Mouse (Mus musculus) megakaryocyte, adult 5-6 weeks (primary cell): Measurements from ENCODE around the gene Map2k7. TPM values are rescaled to one million over a fixed set of nuclear protein-coding genes. Genes with fewer than 3 reads are reported as not detected.

Experiments
- ATAC-seq: 2 replicates; pipeline ENCODE4 v1.8.0; 2016; ENCODE audit warnings: mild to moderate bottlenecking, inconsistent platforms; ENCODE audit not compliant: poor library complexity, severe bottlenecking
- total RNA-seq, 2 experiments: library from RNA; stranded (forward) in 1 of 2; stranded (reverse) in 1 of 2; fragments of 153-499, 151-499 nt in 1 of 2; fragments of 221-1000, 200-1000 nt in 1 of 2; gene quantifications; 2 replicates each; pipeline versions ENCODE4 v1.2.3 to v1.2.4; 2015 to 2017

Map2k7 gene
- total RNA-seq, 2 experiments from 2014 or later: 24.6 to 27.1 TPM

DNA sequence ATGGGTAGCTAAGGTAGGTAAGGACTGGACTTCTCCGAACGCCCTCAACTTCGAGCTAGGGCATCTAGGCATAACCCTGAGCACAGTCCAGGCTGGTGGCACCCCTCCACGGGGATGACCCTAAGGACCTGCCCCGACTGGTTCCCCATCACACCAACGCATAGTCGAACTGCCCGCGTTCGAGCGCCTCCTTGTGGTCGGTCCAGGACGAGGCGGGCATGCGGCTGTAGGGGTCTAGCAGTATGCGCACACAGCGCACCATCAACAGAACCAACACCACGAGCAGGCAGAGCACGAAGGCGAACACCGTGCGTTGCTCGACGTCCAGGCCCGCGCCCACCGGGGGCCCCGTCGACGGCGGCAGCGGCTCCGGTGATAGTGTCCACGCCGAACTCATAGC lies 19.7 kb downstream of the Map2k7 start:
- peak; percentile 75 for ATAC-seq

DNA sequence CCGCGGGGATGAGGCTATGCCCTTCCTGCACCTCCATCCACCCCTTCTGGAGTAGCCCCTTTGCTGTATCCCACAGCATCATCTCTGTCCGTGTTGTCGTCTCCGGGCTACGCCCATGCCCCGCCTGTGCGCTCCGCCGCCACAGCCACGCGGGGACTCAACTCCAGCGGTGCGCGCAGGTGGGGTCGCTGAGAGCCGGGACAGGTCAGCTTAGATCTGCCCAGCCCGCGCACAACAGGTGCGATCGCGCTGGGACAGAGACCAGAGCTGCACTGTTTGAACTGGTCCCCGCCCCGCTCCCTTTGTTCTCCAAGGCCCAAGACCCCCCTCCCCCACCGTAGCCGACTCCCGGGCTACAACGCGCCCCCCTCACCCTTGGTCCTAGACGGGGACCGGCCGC lies 20.1 kb downstream of the Map2k7 start:
- peak; percentile 13; the same call in 1 of the 2 replicates for ATAC-seq

DNA sequence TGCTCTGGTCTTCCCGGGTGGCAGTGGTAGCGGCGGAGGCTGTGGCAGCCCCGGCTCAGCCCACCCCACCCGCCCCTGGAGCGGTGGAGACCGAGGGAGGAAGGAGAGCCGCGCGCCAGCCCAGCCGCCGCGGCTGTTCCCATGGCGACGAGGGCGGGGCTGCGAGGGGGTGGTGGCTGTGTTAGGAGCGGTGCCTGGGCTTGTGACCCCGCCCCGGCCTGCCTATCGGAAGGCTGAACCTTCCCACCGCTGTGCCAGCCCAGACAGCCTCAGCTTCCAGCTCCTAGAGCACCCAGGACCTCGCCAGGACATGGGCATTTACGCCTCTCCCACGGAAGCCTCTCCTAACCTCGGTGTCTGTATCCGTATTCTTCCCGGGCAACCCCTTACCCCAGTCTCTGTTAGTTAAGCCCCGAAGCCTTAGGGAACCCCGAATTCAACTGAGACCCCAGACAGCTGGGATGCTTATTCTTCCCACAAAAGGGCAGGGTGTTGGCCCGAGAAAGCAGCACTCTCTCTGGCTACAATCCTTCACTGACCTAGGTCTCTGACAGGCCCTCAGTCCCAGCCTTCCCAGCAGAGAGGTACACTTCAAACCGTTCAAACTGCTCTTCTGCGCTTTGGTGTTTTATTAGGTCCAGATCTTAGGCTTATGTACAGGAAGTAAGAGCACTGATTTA lies 20.7 kb downstream of the Map2k7 start, which contains the start of gene Ctxn1:
TSS of gene Ctxn1 (minus strand) at position 150 of the 680 bp plus-strand sequence.
- peak; percentile 94 for ATAC-seq

DNA sequence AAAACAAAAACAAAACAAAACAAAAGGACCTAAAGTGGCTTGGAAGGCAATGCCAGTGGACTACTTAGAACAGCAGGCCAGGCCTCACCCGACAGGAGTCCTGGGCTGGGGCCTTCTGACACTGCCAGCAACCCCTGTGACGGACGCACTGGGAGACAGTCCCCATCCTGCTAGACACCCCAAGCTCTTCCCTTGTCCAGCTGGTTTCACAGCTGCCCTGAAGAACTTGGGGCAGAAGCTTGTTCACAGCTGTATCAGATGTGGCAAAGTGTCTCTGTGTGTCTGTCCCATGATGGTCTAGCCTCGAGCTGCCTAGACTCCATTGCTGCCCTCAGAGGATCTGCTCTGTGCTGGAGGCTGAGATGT lies 21.2 kb downstream of the Map2k7 start:
- no peak for ATAC-seq

DNA sequence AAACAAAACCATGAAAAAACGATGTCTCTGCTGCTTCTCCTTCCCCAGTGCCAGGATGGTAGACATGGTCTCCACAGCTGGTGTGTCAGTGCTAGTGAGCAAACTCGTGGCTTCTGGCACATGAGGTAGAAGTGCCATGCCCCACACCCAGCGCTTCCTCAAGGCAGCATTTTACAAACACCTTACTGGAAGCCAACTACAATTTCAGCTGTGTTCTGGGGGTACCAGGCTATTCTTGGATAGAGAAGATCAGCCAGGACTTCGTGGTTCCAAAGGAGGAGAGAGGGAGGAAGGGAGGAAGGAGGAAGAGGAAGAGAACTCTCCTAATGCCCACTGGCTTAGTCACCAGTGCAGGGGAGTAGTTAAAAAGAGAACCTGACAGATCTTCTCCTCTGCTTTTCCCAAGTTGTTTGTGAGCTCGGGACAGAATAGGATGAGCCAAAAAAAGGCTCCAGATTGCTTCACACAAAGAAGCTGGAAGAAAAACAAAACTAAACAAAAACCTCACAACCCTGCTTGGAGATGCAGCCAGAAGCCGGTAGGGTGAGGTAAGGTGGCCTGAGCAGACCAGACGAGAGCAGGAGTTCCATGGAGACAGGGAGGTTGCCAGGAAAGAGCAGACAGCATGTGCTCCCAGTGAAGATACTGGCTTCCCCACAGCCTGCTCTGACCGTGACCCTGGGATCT lies 24.7 kb downstream of the Map2k7 start:
- no peak for ATAC-seq

DNA sequence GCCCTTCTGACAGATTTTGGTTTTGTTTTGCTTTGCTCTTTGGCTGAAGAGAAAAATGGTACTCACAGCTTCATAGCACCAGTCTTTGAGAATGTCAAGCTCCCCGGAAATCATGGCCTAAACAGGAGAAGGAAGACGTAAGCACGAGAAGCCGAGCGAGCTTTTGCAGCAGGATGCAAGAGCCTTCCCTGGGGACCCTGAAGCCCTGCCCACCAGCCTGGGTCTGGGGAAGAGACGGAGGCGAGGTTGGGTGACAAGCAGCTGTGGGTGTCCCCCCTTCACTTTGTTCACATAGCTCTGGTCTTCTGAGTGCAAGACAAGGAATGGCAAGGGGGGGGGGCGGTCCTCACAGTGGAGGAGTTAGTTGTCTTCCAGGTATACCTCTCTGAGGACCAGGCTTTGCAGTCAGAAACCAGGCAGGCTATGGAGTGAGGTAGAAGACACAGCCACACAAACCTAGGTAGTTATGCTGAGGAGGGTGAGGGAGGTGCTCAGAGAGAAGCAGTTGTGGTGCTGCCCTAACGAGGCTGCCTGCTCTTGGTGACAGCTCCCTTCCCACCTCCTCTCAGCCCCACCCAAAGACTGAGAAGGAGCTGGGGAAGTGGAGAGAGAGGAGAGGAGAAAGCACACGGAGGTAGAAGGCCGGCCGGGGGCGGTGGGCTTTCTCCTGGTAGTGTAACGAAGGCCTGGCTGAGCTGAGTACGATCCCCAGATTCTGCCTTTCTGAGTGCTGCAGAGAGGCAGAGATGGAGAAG lies 26.8 kb downstream of the Map2k7 start:
- ATAC-seq: no peak

DNA sequence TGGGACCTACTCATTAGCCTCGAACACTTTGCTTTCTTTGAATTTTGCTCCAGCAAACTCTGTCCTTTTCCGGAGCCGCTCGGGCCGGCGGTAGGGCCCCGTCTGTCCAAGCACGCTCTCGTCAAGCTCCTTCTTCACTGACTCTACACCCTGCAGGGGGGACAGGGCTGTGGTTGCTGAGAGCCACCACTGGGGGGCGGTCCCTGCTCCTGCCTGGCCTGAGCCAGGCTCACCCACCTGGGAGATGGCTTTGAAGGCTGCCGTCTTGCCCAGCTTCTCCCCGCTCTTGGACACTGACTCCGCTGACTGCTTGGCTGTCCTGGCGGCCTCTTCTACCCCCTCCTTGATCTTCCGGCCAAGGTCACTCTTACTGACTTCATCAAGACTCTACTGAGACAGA lies 29.1 kb downstream of the Map2k7 start:
- peak; percentile 71 for ATAC-seq

DNA sequence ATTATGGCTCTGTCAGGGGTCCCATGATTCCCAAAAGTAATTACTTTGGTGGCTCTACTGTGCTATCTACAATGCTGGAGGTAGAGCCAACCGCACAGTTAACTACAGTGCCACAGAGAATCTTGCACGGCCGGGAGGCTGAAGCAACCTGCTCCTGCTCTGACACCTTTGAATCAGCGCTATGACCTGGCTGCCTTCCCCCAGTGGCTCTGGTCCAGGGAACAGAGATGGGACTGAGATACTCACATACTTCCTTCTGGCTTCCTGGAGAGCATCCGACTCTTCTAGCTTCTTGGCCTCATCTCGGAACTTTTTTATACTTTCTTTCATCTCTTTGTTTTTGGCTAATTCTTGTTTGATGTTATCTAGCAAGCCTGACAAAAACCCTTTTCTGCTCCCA lies 31.1 kb downstream of the Map2k7 start:
- no peak for ATAC-seq

DNA sequence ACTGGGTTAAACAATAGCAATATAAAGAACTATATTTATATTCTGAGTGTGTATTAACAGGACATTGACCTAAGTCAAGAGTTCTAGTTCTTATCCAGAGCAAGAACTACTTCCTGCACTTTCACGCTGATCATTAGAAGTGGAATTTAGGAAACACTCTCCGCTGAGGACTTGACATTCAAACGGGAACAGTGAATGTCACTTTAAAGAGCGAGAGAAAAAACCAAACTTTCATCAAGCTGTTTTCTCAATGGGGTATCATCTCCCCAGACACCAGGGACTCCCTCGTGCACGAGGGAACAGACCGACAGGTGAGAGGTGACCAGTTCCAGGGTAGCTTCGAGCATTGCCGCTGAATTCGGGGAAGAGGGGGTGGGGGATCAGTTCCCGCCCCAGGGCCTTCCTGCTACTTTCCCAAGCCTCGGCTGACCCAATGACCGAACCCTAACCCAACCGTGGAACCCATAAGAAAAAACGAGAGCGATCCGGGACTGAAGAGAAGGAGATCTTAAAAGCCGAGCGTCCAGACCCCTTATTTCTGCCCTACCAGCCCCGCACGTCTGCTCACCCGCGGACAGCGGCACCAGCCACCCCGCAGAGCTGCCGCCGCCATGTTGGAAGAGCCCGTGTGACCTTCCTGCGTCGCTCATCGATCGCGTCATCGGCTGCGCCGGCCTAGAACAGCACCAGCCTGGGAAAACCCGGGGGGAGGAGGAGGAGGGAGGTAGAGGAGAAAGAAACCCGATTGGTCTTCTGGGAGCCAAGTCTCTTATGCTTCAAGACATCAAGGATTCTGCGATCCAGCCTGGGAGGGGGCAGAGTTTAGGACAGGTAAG lies 37.0 kb downstream of the Map2k7 start, which contains the start of gene Timm44:
TSS of gene Timm44 (minus strand) at position 639 of the 836 bp plus-strand sequence.
- ATAC-seq: peak; percentile 100

DNA sequence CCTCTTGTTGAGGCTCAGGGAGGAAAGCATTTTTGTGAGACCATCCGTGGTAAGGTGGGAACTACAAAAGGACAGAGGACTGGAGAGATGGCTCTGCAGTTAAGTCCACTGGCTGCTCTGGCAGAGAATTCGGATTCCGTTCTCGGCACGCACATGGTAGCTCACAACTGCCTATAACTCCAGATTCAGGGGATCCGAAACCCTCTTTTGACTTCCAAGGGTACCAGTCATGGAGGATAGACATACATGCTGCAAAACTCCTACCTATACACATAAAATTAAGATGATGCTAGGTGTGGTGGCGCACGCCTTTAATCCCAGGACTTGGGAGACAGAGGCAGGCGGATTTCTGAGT lies 37.5 kb downstream of the Map2k7 start:
- no peak for ATAC-seq

DNA sequence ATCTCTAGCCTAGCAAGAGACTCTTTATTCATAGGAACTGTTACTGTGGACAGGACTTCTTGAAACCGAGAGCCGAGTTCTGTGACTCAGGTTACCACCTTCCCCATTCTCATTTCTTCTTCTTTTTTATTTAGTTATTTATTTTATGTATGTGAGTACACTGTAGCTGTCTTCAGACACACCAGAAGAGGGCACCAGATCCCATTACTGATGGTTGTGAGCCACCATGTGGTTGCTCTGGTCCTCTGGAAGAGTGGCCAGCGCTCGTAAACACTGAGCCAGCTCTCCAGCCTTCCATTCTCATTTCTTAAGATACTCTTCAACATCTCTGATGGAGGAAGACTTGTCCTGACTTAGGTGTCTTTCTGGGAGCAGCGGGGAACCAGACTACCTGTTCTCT lies 54.2 kb downstream of the Map2k7 start:
- no peak for ATAC-seq

Other genes starting within 250 kb of the Map2k7 start
- gene Cd209f, start 132.9 kb upstream of the Map2k7 start, total RNA-seq (2015): not detected in 2 replicates
- 0.81 TPM in 1 of 2 replicates, not detected in the other for gene Cd209f, start 132.9 kb upstream of the Map2k7 start, total RNA-seq (2017)
- not detected in 2 replicates for gene Cd209g, start 104.6 kb upstream of the Map2k7 start, total RNA-seq (2015)
- gene Cd209g, start 104.6 kb upstream of the Map2k7 start, total RNA-seq (2017): not detected in 2 replicates
- gene Evi5l, start 72.2 kb upstream of the Map2k7 start, total RNA-seq (2015): 3.6 and 4.1 TPM in 2 replicates
- 4.5 and 6.0 TPM in 2 replicates for gene Evi5l, start 72.2 kb upstream of the Map2k7 start, total RNA-seq (2017)
- gene Prr36, start 21.3 kb upstream of the Map2k7 start, total RNA-seq (2015): 0.09 and 0.14 TPM in 2 replicates
- not detected in 2 replicates for gene Prr36, start 21.3 kb upstream of the Map2k7 start, total RNA-seq (2017)
- gene Lrrc8e, start 11.9 kb upstream of the Map2k7 start, total RNA-seq (2015): not detected in 2 replicates
- gene Lrrc8e, start 11.9 kb upstream of the Map2k7 start, total RNA-seq (2017): not detected in 2 replicates
- not detected in 2 replicates for gene Gm49320, start 125 bp downstream of the Map2k7 start, total RNA-seq (2015)
- gene Gm49320, start 125 bp downstream of the Map2k7 start, total RNA-seq (2017): 0.12 TPM in 1 of 2 replicates, not detected in the other
- 1.5 and 2.1 TPM in 2 replicates for gene Tgfbr3l, start 9.5 kb downstream of the Map2k7 start, total RNA-seq (2015)
- gene Tgfbr3l, start 9.5 kb downstream of the Map2k7 start, total RNA-seq (2017): 0.44 and 2.5 TPM in 2 replicates
- gene Snapc2, start 14.3 kb downstream of the Map2k7 start, total RNA-seq (2015): 17.1 and 19.3 TPM in 2 replicates
- 6.0 and 8.6 TPM in 2 replicates for gene Snapc2, start 14.3 kb downstream of the Map2k7 start, total RNA-seq (2017)
- gene Ctxn1, start 20.5 kb downstream of the Map2k7 start, total RNA-seq (2015): 0.91 and 1.9 TPM in 2 replicates
- 0.15 TPM in 1 of 2 replicates, not detected in the other for gene Ctxn1, start 20.5 kb downstream of the Map2k7 start, total RNA-seq (2017)
- 42.1 and 45.2 TPM in 2 replicates for gene Timm44, start 37.2 kb downstream of the Map2k7 start, total RNA-seq (2015)
- 60.3 and 68.0 TPM in 2 replicates for gene Timm44, start 37.2 kb downstream of the Map2k7 start, total RNA-seq (2017)
- gene Ccl25, start 86.5 kb downstream of the Map2k7 start, total RNA-seq (2015): 14.0 and 18.8 TPM in 2 replicates
- 8.9 and 9.5 TPM in 2 replicates for gene Ccl25, start 86.5 kb downstream of the Map2k7 start, total RNA-seq (2017)
- 86.6 and 92.7 TPM in 2 replicates for gene Elavl1, start 86.7 kb downstream of the Map2k7 start, total RNA-seq (2015)
- gene Elavl1, start 86.7 kb downstream of the Map2k7 start, total RNA-seq (2017): 46.0 and 59.2 TPM in 2 replicates